Mouse (Mus musculus) liver (tissue): ENCODE measurements at regions not wholly inside any gene's neighbourhood (a gene's known extent, or its start where the extent isn't known, plus 50 kb on each side); places are given as distances from the start of the nearest gene placed in this dataset.

Experiments used
- DNase-seq: peaks from one replicate; pipeline ENCODE4 v3.0.0-alpha.2; 2020; ENCODE audit warnings: mixed read lengths

DNA sequence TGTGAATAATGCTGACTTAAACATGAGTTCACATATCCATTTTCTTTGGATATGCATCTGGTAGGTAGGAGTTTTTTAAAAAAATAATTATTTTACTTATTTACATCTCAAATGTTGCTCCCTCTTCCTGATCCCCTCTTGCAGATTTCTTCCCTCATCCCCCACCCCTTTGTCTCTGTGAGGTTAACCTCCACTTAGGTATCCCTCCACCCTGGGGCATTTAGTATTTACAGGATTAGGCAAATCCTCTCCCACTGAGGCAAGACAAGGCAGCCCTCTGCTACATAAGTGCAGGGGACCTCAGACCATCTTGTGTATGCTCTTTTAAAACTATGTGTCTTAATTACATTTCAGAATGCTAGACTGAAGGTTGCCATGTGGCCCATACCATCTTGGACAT, 155.2 kb upstream of the Shcbp1 start:
- DNase-seq, result no peak

DNA sequence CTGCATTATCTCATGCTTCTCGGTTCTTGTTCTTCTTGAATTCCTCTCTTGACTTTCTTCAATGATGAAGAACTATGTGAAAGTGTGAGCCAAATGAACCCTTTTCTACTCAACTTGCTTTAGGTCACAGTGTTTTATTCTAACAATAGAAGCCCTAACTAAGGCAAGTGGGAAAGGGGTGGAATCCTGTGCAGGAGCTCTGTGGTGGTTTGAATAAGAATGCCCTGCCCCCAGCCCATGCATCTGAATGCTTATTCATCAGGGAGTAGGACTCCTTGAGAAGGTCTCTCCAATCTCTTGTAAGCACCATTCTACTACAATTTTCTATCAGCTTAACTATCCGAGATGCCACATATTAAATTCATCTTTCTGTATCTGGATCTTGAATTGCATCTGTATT, 154.7 kb upstream of the Shcbp1 start:
- DNase-seq, result no peak

- no peak for DNase-seq
Measured at GRCm38 (mm10) chr8:4916447-4916846, 137.1 kb upstream of the Shcbp1 start.

DNA sequence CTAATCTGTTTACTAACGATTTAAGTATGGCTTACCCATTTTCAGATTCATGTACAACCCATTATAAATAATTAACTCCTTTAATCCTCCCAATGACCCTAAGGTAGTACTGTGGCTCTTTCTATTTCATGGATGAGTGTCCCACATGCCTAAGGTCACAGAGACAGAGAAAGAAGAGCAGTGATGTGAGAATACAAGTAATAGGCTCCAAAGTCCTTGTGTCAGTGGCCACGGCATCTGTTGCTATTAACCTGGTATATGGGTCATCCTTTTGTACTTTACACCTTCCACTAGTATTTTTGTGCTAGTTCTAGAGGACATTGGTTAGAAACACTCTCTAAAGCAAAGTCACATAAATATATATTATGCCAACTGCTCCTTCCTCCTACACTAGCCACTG, 115.7 kb upstream of the Shcbp1 start:
- DNase-seq, result no peak

GRCm38 (mm10) chr8:4868761-4869160, 89.4 kb upstream of the Shcbp1 start:
- peak; percentile 6 for DNase-seq

DNA sequence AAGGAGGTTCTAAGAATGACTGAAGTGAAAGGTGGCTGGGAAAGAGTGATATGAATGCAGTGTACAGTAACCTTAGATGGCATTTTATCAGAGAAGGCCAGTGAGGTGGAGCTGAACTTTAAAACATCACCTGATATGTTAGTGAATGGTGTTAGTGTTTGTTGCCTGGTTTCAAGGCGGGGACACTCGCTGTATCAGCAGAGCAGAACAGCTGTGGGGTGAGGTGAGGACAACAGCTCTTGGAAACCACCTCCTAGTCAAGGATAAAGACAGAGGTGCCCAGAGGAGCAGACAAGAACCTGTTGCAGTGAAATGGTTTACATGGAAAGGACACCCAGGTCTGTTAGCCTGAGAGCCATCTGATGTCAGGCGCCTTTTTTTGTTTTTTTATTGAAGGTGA, 59.7 kb upstream of the Shcbp1 start:
- no peak for DNase-seq

GRCm38 (mm10) chr8:4838527-4838926, 59.2 kb upstream of the Shcbp1 start:
- DNase-seq, result no peak

DNA sequence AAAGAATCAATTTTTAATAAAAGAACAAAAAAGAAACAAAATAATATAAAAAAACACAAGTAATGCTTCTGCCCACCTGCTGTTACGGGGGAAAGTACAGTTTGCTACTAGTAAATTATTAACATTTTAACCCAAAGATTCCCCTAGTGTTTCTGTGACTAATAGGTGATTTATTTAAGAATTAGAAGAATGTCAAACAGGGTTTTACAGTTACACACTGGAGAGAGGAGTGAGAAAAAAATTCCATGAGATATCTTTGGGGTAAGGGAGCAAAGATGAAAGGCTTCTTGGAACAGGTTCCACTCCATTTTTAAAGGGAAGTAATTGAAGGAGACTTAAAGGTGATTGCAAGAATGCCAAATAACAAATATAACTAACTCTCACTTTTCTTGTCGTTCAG, 58.4 kb upstream of the Shcbp1 start:
- DNase-seq, result no peak

- no peak for DNase-seq
Measured at GRCm38 (mm10) chr8:4836651-4837050, 57.3 kb upstream of the Shcbp1 start.
